Mouse (Mus musculus): ENCODE measurements around the gene Lce1j. TPM values are rescaled to one million over a fixed set of nuclear protein-coding genes. Genes with fewer than 3 reads are reported as not detected.
"Not testable (repeated sequence)": the region's sequence is repeated elsewhere in the genome, so short reads cannot be mapped to it uniquely, and the experiment has no call there.

The Lce1j gene
- not detected in 2 replicates for polyA plus RNA-seq (2015; fragmentation: Nextera tagmentation; extraction: Ambion mirVana)

- no peak for ATAC-seq (ENCODE audit: insufficient number of reproducible peaks, insufficient read depth, low FRiP score, low TSS enrichment, low read depth)
- no peak within 1 kb of the TSS for H3K27ac ChIP-seq
- no peaks in the 10 kb centered on the region for H3K27me3 ChIP-seq
- 83% methylated on average over 1 of the region's 1 CpGs for WGBS
- no peak within 1 kb of the TSS for H3K4me2 ChIP-seq
- no peaks in the 10 kb centered on the region for H3K4me1 ChIP-seq
- no peaks in the 10 kb centered on the region for H3K9me3 ChIP-seq
- H3K36me3 ChIP-seq = no peaks in the 10 kb centered on the region
- H3K9ac ChIP-seq = no peak within 1 kb of the TSS
- H3K4me3 ChIP-seq = no peak within 1 kb of the TSS
These were observed at the start of gene Lce1j for GRCm38 (mm10) chr3:92790414-92790813. TSS of gene Lce1j (minus strand) at chr3:92790514.

- WGBS = 44% methylated on average over 1 of the region's 1 CpGs
- Histone ChIP-seq H3K27me3 (no peaks in the 10 kb centered on the region), H3K9me3 (no peaks in the 10 kb centered on the region), H3K4me1 (no peaks in the 10 kb centered on the region), H3K36me3 (no peaks in the 10 kb centered on the region), H3K4me3 (no peak within 1 kb of the TSS), H3K27ac (no peak within 1 kb of the TSS), H3K4me2 (no peak within 1 kb of the TSS), H3K9ac (no peak within 1 kb of the TSS)
- ATAC-seq (ENCODE audit: insufficient number of reproducible peaks, insufficient read depth, low FRiP score, low TSS enrichment, low read depth) = no peak
These were observed 36.8 kb upstream of the Lce1j start, which contains the start of gene Kprp for GRCm38 (mm10) chr3:92827108-92827507. TSS of gene Kprp (minus strand) at chr3:92827247.

GRCm38 (mm10) chr3:92825808-92826207, 35.5 kb upstream of the Lce1j start:
- Histone ChIP-seq H3K4me2 (no peak overlapping the region), H3K9ac (no peak overlapping the region), H3K4me1 (no peaks in the 10 kb centered on the region), H3K27ac (no peak overlapping the region), H3K36me3 (no peaks in the 10 kb centered on the region), H3K9me3 (no peaks in the 10 kb centered on the region), H3K4me3 (no peak overlapping the region), H3K27me3 (no peaks in the 10 kb centered on the region)
- WGBS = 8% methylated on average over 1 of the region's 1 CpGs
- ATAC-seq (ENCODE audit: insufficient number of reproducible peaks, insufficient read depth, low FRiP score, low TSS enrichment, low read depth) = no peak

DNA sequence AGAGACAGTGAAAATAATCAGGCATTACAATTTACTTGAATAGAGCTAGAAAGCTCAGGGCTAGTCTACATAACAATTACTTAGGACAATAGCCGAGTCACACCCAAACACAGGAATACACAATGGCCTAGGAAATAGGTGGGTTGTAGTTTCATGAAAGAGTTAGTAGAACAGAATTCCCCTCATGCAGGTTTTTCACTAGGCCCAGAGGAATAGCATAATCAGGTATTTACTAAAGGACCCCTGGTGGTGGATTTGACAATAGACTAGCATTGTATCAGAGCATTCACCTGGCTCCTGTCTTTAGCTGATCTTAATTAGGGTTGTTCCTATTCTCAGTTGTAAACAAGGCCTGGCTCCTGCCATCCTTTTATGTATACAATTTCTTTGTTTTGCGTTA, 25.7 kb upstream of the Lce1j start:
- H3K4me3 ChIP-seq; H3K9me3 ChIP-seq; H3K9ac ChIP-seq; H3K4me2 ChIP-seq; H3K36me3 ChIP-seq; ATAC-seq (ENCODE audit: insufficient number of reproducible peaks, insufficient read depth, low FRiP score, low TSS enrichment, low read depth); H3K27ac ChIP-seq; H3K4me1 ChIP-seq; H3K27me3 ChIP-seq: not testable (repeated sequence)
- 86% methylated on average over 2 of the region's 2 CpGs for WGBS

- Histone ChIP-seq H3K27ac (no peak overlapping the region), H3K9me3 (no peaks in the 10 kb centered on the region), H3K9ac (no peak overlapping the region), H3K27me3 (no peaks in the 10 kb centered on the region), H3K4me3 (no peak overlapping the region), H3K4me1 (no peaks in the 10 kb centered on the region), H3K4me2 (no peak overlapping the region), H3K36me3 (no peaks in the 10 kb centered on the region)
- WGBS = 84% methylated on average over 3 of the region's 3 CpGs
- ATAC-seq (ENCODE audit: insufficient number of reproducible peaks, insufficient read depth, low FRiP score, low TSS enrichment, low read depth) = no peak
These were observed 25.3 kb upstream of the Lce1j start for GRCm38 (mm10) chr3:92815581-92815980.

GRCm38 (mm10) chr3:92807791-92808190, 17.5 kb upstream of the Lce1j start, which contains the start of gene Lce1k:
TSS of gene Lce1k (minus strand) at chr3:92807891.
- H3K9me3 ChIP-seq = no peaks in the 10 kb centered on the region
- no peak within 1 kb of the TSS for H3K4me2 ChIP-seq
- no peak within 1 kb of the TSS for H3K27ac ChIP-seq
- no peak within 1 kb of the TSS for H3K9ac ChIP-seq
- H3K36me3 ChIP-seq = no peaks in the 10 kb centered on the region
- H3K4me1 ChIP-seq = no peaks in the 10 kb centered on the region
- H3K27me3 ChIP-seq = no peaks in the 10 kb centered on the region
- no peak for ATAC-seq (ENCODE audit: insufficient number of reproducible peaks, insufficient read depth, low FRiP score, low TSS enrichment, low read depth)
- no peak within 1 kb of the TSS for H3K4me3 ChIP-seq

- H3K9me3 ChIP-seq = no peaks in the 10 kb centered on the region
- H3K4me1 ChIP-seq = no peaks in the 10 kb centered on the region
- H3K4me2 ChIP-seq = no peak within 1 kb of the TSS
- no peak within 1 kb of the TSS for H3K4me3 ChIP-seq
- no peak within 1 kb of the TSS for H3K27ac ChIP-seq
- H3K27me3 ChIP-seq = no peaks in the 10 kb centered on the region
- WGBS = 81% methylated on average over 1 of the region's 1 CpGs
- no peak for ATAC-seq (ENCODE audit: insufficient number of reproducible peaks, insufficient read depth, low FRiP score, low TSS enrichment, low read depth)
- H3K9ac ChIP-seq = no peak within 1 kb of the TSS
- H3K36me3 ChIP-seq = no peaks in the 10 kb centered on the region
These were observed 11.5 kb downstream of the Lce1j start, which contains the start of gene Lce1i for GRCm38 (mm10) chr3:92778799-92779198. TSS of gene Lce1i (minus strand) at chr3:92778899.

DNA sequence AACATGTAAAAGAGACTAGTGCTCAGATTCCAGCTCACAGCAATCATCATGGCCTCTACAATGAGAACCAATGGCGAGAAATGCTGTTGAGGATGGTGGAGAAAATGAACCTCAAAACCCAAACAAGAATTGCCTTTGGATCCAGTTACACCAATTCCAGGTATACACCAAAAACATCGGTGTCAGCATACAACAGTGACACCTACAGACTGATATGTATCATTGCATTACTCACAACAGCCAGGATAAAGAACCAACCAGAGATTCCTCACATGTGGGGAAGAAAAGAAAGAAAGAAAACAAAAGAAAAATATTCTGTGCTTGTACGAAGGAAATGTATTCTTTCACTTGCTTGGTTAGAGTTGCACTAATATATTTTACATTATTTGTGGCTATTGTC, 18.7 kb downstream of the Lce1j start:
- Histone ChIP-seq H3K36me3 (no peaks in the 10 kb centered on the region), H3K9ac (no peak overlapping the region), H3K9me3 (no peaks in the 10 kb centered on the region), H3K27me3 (no peaks in the 10 kb centered on the region), H3K27ac (no peak overlapping the region), H3K4me3 (no peak overlapping the region), H3K4me2 (no peak overlapping the region), H3K4me1 (no peaks in the 10 kb centered on the region)
- ATAC-seq (ENCODE audit: insufficient number of reproducible peaks, insufficient read depth, low FRiP score, low TSS enrichment, low read depth) = no peak
- 24% methylated on average over 3 of the region's 3 CpGs for WGBS

DNA sequence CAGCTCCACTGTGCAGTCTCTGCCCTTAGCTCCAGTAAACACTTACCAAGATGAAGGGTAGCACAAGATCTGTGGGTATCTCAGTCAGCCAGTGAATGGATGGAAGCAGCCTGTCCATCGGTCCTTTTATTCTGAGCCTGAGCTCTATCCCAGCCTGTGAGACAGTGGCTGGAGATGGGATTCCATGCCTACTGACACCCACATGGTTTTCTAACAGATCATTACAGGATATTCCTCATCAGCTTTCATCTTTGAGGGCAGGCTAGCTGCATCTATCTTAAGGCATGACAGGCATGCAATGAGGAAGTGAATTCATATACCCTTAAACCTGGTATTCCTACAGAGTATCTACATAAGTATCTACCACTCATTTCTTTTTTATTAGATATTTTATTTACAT, 25.3 kb downstream of the Lce1j start, which contains the start of gene Lce1h:
TSS of gene Lce1h (minus strand) at position 101 of the 400 bp plus-strand sequence.
- no peak within 1 kb of the TSS for H3K4me2 ChIP-seq
- 90% methylated on average over 1 of the region's 1 CpGs for WGBS
- no peak within 1 kb of the TSS for H3K9ac ChIP-seq
- no peaks in the 10 kb centered on the region for H3K4me1 ChIP-seq
- no peak within 1 kb of the TSS for H3K4me3 ChIP-seq
- H3K27me3 ChIP-seq = no peaks in the 10 kb centered on the region
- no peaks in the 10 kb centered on the region for H3K36me3 ChIP-seq
- no peak for ATAC-seq (ENCODE audit: insufficient number of reproducible peaks, insufficient read depth, low FRiP score, low TSS enrichment, low read depth)
- H3K27ac ChIP-seq = no peak within 1 kb of the TSS
- H3K9me3 ChIP-seq = no peaks in the 10 kb centered on the region

GRCm38 (mm10) chr3:92753197-92753596, 37.1 kb downstream of the Lce1j start:
- H3K27me3 ChIP-seq = no peaks in the 10 kb centered on the region
- no peaks in the 10 kb centered on the region for H3K4me1 ChIP-seq
- no peak for ATAC-seq (ENCODE audit: insufficient number of reproducible peaks, insufficient read depth, low FRiP score, low TSS enrichment, low read depth)
- H3K9me3 ChIP-seq = no peaks in the 10 kb centered on the region
- no peak overlapping the region for H3K27ac ChIP-seq
- no peak overlapping the region for H3K4me3 ChIP-seq
- WGBS = 20% methylated on average over 3 of the region's 3 CpGs
- H3K9ac ChIP-seq = no peak overlapping the region
- no peak overlapping the region for H3K4me2 ChIP-seq
- no peaks in the 10 kb centered on the region for H3K36me3 ChIP-seq

- Histone ChIP-seq H3K9ac (no peak within 1 kb of the TSS), H3K9me3 (no peaks in the 10 kb centered on the region), H3K4me1 (no peaks in the 10 kb centered on the region), H3K36me3 (no peaks in the 10 kb centered on the region), H3K27me3 (no peaks in the 10 kb centered on the region), H3K4me2 (no peak within 1 kb of the TSS), H3K27ac (no peak within 1 kb of the TSS), H3K4me3 (no peak within 1 kb of the TSS)
- no peak for ATAC-seq (ENCODE audit: insufficient number of reproducible peaks, insufficient read depth, low FRiP score, low TSS enrichment, low read depth)
- WGBS = 83% methylated on average over 1 of the region's 1 CpGs
These were observed 38.1 kb downstream of the Lce1j start, which contains the start of gene Lce1g for GRCm38 (mm10) chr3:92752238-92752637. TSS of gene Lce1g (minus strand) at chr3:92752338.

DNA sequence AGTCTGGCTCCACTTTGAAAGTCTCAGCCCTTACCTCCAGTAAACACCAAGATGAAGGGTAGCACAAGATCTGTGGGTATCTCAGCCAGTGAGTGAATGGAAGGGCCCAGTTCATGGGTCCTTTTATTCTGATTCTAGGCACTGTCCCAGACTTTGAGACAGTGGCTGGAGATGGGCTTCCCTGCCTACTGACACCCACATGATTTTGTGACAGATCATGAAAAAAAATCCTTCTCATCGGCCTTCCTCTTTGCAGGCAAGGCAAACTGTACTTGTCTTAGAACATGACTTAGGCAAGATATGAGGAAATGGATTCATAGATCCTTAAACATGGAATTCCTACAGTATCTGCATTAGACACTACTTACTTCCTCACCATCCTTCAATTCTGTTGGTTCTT, 51.3 kb downstream of the Lce1j start, which contains the start of gene Gm38119:
TSS of gene Gm38119 (minus strand) at position 101 of the 400 bp plus-strand sequence.
- ATAC-seq (ENCODE audit: insufficient number of reproducible peaks, insufficient read depth, low FRiP score, low TSS enrichment, low read depth) = no peak
- no peak within 1 kb of the TSS for H3K9ac ChIP-seq
- H3K27ac ChIP-seq = no peak within 1 kb of the TSS
- H3K27me3 ChIP-seq = no peaks in the 10 kb centered on the region
- H3K4me1 ChIP-seq = no peaks in the 10 kb centered on the region
- WGBS = 72% methylated on average over 1 of the region's 1 CpGs
- no peak within 1 kb of the TSS for H3K4me2 ChIP-seq
- no peaks in the 10 kb centered on the region for H3K9me3 ChIP-seq
- H3K4me3 ChIP-seq = no peak within 1 kb of the TSS
- no peaks in the 10 kb centered on the region for H3K36me3 ChIP-seq

All from embryonic facial prominence, embryonic 13.5 days (tissue).